In genomic region chr13:84570984-84571844, GRCm38 (mm10) we compare ENCODE assay signal across 9 mouse cellular contexts.
DNase-seq lines count a peak whose midpoint lies in the region; ATAC-seq and TF ChIP-seq lines count a peak whose summit lies in the region.
"Had no signal": no experiment of that assay in that cellular context is flagged by ENCODE, and none has a peak within 500 bp of the region (broad histone marks: within the 10 kb centered on the region; RNA-seq: fewer than 3 reads in every experiment).

No protein-coding gene starts in this region.

- H3K36me3 ChIP-seq in ES-E14 (ENCODE audit: control insufficient read depth, insufficient read depth, low read length, poor library complexity, severe bottlenecking), result no peaks in the 10 kb centered on the region
- H3K36me3 ChIP-seq in neural tube, embryonic 11.5 days (ENCODE audit: control insufficient read depth, insufficient read depth, low read length), result no peaks in the 10 kb centered on the region
- no peaks in the 10 kb centered on the region for H3K36me3 ChIP-seq in intestine, embryonic 15.5 days

- H3K4me2 ChIP-seq in neural tube, embryonic 11.5 days (ENCODE audit: low read depth), result no peak overlapping the region
- no peak overlapping the region for H3K4me2 ChIP-seq in intestine, embryonic 15.5 days (replicated peaks)

- in situ Hi-C loops in ES-E14 (cut with MboI; ENCODE audit: low sequenced_read_pairs in 2 of 2, unreplicated experiment in 2 of 2), result no loop called here

- ATAC-seq in neural tube, embryonic 11.5 days (ENCODE audit: insufficient read depth, low FRiP score, low TSS enrichment), result peak; percentile 96
- ATAC-seq in intestine, embryonic 15.5 days, result no peak
- ATAC-seq: Patski had no signal

- no peaks in the 10 kb centered on the region for H3K9me3 ChIP-seq in ES-E14 (ENCODE audit: control insufficient read depth, insufficient read depth, low read depth, low read length)
- no peaks in the 10 kb centered on the region for H3K9me3 ChIP-seq in neural tube, embryonic 11.5 days (ENCODE audit: control insufficient read depth, low read length)
- no peaks in the 10 kb centered on the region for H3K9me3 ChIP-seq in intestine, embryonic 15.5 days

- no peaks in the 10 kb centered on the region for H3K27me3 ChIP-seq in neural tube, embryonic 11.5 days (ENCODE audit: control insufficient read depth, insufficient read depth, low read length)
- no peaks in the 10 kb centered on the region for H3K27me3 ChIP-seq in intestine, embryonic 15.5 days (replicated peaks)
- H3K27me3 ChIP-seq: Patski had no signal

- no peak overlapping the region for H3K9ac ChIP-seq in ES-E14 (ENCODE audit: insufficient read depth, low read depth, low read length, poor library complexity, severe bottlenecking)
- H3K9ac ChIP-seq in neural tube, embryonic 11.5 days (ENCODE audit: low read length), result no peak overlapping the region
- H3K9ac ChIP-seq in intestine, embryonic 15.5 days, result no peak overlapping the region

- WGBS in neural tube, embryonic 11.5 days, result 15% methylated on average over 10 of the region's 10 CpGs
- 33% methylated on average over 10 of the region's 10 CpGs for WGBS in intestine, embryonic 15.5 days

- peak; percentile 15 for DNase-seq in ES-E14 (ENCODE audit: low read depth, low spot score)
- DNase-seq in cerebellum, adult 9-11 months, result peak; percentile 85
- DNase-seq in frontal cortex, postnatal 10 days (ENCODE audit: low spot score in 2 of 2), result peak; percentile 50 to 68
- DNase-seq in left cerebral cortex, adult 11 months (ENCODE audit: low spot score), result peak; percentile 15
- peak; percentile 86 for DNase-seq in neural tube, embryonic 11.5 days (ENCODE audit: low spot score)
- DNase-seq in thymus, postnatal 10 days (ENCODE audit: low spot score in 2 of 2), result no peak
- no peak for DNase-seq in urinary bladder, postnatal 4 days (ENCODE audit: low spot score in 2 of 2)

- no peak overlapping the region for H3K27ac ChIP-seq in ES-E14 (ENCODE audit: insufficient read depth, low read depth, low read length, poor library complexity, severe bottlenecking)
- peak overlapping the region; percentile 73 for H3K27ac ChIP-seq in neural tube, embryonic 11.5 days (ENCODE audit: low read depth, low read length)
- no peak overlapping the region for H3K27ac ChIP-seq in intestine, embryonic 15.5 days

- H3K4me3 ChIP-seq in ES-E14 (ENCODE audit: insufficient read depth in 1 of 2, low read depth in 1 of 2, low read length in 2 of 2, poor library complexity in 1 of 2, severe bottlenecking in 1 of 2), result no peak overlapping the region
- no peak overlapping the region for H3K4me3 ChIP-seq in neural tube, embryonic 11.5 days (ENCODE audit: low read depth, low read length)
- no peak overlapping the region for H3K4me3 ChIP-seq in intestine, embryonic 15.5 days (replicated peaks)

- H3K4me1 ChIP-seq in ES-E14 (ENCODE audit: control insufficient read depth in 2 of 2, insufficient read depth in 2 of 2, low read length in 2 of 2, poor library complexity in 1 of 2), result no peaks in the 10 kb centered on the region
- H3K4me1 ChIP-seq in neural tube, embryonic 11.5 days (ENCODE audit: control insufficient read depth, insufficient read depth, low read length), result peaks cover 6% of the 10 kb centered on the region
- no peaks in the 10 kb centered on the region for H3K4me1 ChIP-seq in intestine, embryonic 15.5 days (replicated peaks)

TF ChIP-seq in ES-E14, 5 proteins besides CTCF, POLR2A, EP300 and RAD21:
- TF ChIP-seq ZNF384 (IDR thresholded peaks at IDR 0.05; ENCODE audit: low read depth, low read length), result no peak
- TF ChIP-seq MAFK (IDR thresholded peaks at IDR 0.05; ENCODE audit: insufficient read depth, low read depth, low read length), result no peak
- no peak for TF ChIP-seq ZC3H11A (IDR thresholded peaks at IDR 0.05; ENCODE audit: borderline replicate concordance, low read depth, low read length)
- no peak for TF ChIP-seq HCFC1 (IDR thresholded peaks at IDR 0.05; ENCODE audit: borderline replicate concordance, insufficient read depth, low read length)
- no peak for TF ChIP-seq CHD2 (IDR thresholded peaks at IDR 0.05; ENCODE audit: low read depth, low read length)

Comparison
In these comparisons a context has a peak if more than half of its experiments do, and no peak if none do; other contexts are left out.
1. DNase-seq: peak in ES-E14 (single experiment), cerebellum, adult 9-11 months (single experiment), frontal cortex, postnatal 10 days (2 of 2), left cerebral cortex, adult 11 months (single experiment) and neural tube, embryonic 11.5 days (single experiment); none in thymus, postnatal 10 days (0 of 2) and urinary bladder, postnatal 4 days (0 of 2).